Mouse (Mus musculus) urinary bladder, postnatal 10 days (tissue): ENCODE results near the gene Gng13.

Experiments used
- DNase-seq: peaks from one replicate; pipeline ENCODE4 v3.0.0; 2022; ENCODE audit warnings: low spot score

Gene Gng13

DNA sequence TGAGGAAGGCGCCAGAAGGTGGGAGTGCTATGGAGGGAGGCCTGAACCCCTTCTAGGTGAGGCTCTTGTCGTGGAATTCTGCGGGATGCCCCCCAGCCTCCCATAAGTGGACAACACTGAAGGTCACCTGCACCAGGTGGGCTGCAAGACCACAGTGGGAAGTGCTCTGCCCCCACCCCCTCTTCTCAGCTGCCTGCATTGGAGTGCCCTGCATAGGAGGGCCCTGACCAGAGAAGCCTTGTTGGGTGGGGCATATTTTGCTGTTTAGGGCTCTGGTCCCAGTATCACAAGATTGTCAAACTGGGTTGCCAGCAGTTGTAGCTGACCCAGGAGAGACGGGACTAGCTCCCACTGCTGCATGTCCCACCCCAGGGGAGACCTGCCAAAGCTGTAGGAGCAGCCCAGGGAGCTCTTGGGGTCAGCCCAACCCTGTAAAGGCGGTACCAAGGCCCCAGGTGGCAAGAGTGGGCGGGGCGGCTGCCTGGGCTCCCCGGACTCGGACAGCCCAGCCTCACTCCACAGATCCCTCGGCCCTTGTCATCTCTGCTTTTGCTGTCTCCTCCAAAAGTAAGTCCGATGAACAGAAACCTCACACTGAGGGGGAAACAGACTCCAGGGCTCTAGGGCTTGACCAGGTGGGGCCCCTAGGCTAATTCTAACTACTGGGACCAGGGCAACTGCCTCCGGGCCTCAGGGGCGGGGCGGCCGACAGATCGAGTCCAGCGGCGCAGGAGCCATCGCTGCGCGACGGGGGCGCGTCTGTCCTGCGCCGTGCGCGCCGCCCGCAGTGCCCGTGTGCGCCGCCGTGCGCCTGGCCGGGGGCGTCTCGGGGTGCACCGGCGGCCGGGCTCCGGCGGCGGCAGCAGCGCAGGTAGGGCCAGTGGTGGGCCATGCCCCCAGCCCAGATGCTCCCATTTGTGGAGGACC, at the start of gene Gng13:
TSS of gene Gng13 (plus strand) at position 461 of the 927 bp plus-strand sequence.
- DNase-seq: no peak

DNA sequence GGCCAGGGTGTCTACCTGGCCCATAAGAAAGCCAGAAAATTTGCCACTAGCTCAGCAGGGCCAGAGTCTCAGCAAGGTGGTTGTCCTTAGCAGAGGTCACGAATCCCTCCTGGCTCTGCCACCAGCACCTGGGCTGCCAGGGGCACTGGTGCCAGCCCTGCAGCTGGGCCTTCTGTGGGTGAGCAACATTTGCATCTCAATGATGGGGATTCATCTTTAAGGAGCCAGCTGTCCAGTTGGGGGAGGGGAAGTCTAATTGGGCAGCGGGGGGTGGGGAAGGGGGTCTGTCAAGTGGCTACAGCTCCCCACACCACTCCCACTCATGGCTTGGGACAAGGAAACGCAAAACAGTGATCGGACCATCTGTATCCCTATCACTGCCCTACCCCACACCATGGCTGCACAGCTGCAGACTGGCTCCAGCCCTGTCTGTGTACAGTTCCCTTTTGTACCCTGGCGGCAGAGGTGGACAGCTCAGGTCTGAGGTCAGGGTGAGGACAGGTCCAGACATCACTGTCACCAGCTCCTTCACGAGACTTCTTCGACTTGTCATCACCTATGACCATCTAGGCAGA, 48.4 kb upstream of the Gng13 start:
- DNase-seq: no peak

DNA sequence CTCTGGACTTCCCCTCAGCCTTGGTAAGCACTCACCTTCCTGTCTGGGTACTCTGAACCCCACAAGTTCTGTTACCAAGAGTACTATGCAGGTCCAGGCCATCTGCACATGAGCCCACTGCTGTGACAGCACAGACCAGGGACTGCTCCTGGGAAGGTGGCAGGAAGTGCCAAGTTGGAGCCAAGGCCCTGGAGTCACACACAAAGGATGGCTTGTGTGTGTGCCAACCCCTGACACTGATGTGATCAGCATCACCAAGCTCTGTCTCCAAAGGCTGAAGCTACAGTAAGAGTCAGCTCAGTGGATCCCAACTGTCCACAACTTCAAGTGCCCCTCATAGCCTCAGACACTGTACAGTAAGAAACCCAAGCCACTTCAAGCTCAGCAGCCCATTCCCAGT, 44.0 kb upstream of the Gng13 start:
- no peak for DNase-seq

DNA sequence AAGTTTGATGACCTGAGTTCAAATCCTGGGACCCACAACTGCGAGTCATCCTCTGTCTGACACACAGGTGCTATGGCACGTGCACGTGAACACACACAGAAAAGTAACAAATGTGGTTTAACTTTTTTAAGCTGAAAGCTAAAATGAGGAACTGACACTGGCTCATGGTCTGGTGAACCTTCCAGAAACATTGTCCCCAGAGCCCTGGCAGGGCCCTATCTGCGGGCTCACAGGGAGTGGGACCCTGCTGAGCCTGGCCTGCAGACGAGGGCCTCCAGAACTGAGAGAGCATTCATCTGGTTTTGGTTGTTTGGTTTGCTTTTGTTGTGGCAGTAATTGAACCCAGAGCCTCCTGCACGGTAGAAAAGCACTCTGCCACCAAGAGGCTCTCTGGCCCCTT, 39.0 kb upstream of the Gng13 start:
- no peak for DNase-seq

DNA sequence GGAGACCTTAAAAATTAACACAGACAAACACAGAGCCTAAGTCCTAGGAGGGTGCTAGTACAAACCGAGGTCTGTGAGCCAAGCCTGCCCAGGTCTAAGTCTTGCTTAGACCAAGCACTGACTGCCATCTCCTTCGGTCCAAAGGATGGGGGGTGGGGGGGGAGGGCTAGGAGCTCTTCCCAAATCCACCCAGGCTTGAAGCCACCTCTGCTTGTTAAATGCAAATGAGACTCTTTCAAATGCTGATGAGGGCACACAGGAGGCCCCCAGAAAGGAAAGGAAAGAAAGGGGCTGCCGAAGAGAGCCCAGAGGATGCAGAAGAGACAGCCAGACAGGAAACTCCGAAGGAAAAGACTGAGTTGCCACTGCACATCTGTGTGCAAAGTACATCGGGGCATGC, 37.2 kb upstream of the Gng13 start:
- no peak for DNase-seq

DNA sequence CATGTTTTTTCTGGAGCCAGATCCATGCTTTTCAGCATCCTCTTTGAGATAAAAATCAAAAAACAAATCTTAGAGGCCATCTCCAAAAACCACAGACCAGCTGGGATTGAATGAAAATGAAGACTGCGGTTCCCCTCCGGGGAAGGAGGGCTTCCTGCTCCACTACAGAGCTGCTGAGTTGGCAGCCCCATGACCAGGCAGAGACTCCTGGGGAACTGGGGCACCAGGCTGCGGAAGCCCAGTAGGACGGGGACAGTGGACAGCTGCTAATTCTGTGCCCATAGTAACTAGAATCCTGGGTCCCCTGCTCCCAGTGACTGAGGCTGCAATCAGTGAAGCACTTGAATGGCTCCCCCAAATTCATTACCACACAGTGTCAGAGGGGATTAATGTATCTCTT, 35.3 kb upstream of the Gng13 start:
- no peak for DNase-seq

DNA sequence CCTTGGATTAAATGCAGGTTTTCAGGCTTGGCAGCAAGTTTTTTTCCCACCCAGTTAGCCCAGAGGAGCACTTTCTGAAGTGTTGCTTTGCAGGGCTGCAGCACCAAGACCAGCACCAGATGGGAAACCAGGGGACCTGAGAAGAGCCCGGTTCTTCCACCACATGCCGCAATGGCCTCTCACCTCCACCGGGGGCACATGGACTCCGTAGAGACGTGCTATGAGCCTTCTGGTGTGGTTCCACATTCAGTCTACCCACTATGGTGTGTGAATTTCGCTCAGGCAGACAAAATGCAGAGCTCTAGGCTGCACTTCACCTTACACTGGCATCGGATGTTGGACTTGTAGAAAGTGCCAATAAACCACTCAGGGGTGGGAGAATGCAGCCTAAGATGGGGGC, 30.6 kb upstream of the Gng13 start:
- DNase-seq: no peak

DNA sequence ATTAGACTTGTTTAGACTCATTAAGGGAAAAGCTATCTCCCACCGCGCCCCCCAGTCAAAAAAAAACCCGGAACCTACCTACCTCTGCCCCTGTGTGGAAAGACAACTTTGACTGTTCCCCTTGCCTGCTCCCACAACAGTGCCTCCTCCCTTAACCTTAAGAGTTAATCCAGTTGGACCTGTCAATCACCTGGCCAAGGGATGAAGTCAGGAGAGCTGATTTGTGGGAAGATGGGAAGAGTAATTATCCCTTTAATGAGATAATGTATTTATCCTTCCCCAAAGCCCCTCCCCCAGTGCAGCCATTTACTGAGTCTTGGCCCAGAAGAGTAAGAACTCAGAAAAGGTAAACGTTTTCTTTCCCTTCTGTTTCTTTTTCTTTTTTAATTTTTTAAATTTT, 28.0 kb upstream of the Gng13 start:
- DNase-seq: no peak

DNA sequence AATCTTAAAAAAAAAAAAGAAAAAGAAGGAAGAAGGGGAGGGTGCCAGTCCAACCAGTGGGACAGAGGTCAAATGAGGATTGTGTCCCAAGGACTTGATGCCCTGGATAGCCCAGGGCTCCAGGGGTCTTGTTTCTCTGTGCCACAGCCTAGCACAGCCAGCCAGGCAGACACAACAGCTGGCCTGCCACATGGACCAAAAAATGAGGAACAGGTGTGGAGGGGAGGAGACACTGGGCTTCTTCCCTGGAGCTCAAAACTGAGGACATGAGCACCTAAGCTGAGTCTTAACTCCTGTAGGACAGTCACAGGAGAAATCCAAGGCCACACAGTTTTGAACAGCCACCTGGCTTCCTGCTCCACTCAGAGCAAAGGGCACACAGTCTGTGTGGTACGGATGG, 20.7 kb upstream of the Gng13 start:
- no peak for DNase-seq

DNA sequence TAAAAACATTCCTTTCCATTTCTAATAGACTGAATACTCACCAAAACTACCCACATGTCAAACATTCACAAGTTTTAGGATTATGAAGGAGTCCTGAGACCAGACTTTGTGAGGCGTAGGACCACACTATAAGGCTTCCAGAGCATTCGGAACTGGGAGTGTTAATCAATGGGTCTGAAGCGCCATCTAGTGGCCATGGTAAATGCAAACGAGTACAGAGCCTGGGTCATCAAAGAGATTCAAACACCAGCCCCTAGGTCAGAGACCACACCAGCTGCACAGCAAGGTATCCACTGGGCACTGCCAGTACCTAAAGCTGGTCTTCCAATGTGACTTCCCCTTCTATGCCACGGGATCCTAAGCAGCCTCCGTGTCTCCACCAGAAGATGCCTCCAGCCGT, 18.5 kb upstream of the Gng13 start:
- no peak for DNase-seq

DNA sequence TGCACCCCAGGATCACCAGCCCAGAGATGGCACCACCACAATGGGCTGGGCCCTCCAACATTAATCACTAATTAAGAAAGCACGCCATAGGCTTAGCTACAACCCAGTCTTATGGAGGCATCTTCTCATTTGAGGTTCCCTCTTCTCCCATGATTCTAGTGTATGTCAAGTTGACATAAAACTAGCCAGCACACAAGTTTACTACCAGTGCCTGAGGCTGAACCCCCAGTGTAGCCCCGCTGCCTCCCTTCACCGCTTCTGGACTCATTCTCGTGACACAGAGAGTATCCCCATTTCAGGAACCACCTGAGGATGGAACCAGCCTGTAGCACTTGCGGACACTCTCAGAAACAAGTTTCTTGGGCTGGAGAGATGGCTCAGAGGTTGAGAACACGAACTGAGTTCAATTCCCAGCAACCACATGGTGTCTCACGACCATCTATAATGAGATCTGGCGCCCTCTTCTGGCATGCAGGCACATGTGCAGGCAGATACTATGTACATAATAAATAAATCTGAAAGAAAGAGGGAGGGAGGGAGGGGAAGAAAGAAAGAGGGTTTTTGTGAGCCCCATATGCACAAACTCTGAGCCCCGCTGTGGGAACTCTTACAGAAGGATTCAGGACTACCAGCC, 16.0 kb upstream of the Gng13 start:
- DNase-seq: no peak

DNA sequence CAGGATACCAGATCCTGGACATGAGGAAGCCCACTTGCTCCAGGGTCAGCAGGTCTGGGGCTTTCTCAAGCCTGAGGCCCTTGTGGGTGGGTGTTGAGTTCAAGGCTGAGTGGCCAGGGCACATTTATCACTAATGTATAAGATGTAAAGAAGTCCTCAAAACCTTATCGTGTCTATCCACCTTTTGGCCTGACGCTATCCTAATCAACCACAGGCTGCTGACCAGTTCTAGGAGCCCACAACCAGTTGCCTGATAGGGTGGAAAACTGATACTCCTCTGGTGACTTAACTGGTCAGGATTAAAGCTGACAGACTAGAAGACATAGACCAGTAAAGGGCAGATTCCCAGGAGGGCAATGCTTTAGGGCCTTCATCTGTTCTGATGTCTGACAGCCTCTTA, 7.0 kb upstream of the Gng13 start:
- DNase-seq: no peak

DNA sequence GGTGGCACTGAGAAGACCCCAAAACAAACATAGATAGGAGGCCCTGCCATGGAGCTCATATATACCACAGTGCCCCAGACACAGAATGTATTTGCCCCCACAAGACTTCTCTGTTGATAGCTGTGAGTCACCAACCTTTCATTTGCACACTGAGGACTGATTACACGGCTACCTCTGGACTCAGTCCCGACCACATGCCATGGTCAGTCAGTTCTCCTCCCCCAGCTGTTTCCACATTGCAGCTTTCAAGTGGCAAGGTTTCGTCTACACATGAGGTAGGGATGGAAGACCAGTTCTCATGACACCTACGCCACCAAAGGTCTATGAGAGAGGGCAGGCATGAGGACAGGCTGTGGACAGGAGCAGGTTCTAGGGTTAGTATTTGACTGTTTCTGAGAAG, 5.8 kb upstream of the Gng13 start:
- no peak for DNase-seq

DNA sequence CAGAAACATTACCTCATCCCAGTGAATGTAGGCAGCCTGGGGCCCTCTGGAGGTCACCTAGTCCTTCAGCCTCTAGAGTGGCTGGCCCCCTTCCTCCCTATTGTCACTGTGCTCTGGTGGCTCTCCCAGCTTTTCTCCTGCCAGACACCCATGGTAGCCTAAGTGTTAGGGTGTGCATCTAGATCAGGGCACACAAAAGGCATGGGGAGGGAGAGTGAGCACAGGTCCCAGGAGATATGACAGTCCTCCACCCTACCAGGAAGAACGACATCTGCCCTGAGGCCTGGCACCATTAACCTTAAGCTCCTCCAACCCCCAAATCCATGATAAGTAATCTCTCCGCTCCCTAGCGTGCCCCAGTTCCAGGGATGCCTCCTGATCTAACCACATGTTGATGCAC, 1.3 kb upstream of the Gng13 start:
- DNase-seq: no peak

DNA sequence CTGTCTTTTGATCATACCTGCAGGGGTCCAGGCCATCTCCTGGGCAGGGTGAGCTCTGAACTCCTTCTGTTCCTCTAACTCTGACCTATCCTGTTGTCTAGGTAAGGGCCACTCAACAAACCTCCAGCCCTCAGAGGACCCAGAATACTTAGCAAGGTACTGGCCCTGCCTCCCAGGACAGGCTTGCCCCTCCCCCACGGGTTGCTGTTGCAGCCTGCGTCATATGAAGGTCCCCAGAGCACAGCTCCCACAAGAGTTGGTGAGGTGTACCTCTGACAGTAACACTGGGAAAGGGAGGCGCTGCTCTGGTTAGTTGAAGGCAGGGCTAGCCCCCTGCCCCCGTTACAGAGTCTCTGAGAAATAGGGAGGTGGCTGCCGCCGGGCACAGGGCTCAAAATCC, 841 bp upstream of the Gng13 start:
- no peak for DNase-seq

DNA sequence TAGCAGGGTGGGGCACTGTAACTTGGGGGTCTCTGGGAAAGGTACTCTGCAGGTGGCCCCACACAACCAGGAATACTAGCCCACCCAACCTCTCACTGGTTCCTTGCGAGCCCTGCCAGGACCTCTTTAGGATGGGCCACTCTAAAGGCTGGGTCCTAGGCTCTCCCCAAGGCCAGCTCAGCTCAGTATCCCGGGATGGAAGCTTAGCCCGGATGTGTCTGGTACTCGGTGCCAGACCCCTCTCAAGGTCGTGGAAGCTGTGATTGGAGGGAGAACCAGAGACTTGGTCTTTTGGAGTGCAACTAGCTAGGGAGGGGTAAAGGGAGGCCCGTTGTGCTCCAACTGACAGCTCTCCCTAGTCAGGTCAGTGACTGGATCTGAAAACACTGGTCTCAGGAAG, 720 bp downstream of the Gng13 start:
- no peak for DNase-seq

DNA sequence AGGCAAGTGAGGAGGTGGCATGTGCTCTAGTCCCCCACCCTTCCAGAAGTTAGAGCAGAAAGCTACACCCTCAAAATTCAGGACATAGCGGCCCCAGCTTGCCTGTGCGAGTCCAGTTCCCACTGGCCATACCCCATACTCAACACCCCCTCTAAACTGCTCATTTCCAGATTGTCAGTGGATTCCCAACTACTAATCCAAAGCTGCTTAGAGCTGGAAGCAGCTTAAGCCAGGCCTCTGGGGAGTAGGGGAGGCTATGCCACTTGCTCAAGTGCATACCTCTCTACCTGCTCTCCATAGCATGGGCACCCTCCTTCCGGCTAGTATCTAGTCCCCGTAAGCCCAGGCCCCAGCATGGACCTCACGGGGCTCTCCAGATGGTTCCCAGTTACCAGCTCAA, 4.5 kb downstream of the Gng13 start:
- no peak for DNase-seq

DNA sequence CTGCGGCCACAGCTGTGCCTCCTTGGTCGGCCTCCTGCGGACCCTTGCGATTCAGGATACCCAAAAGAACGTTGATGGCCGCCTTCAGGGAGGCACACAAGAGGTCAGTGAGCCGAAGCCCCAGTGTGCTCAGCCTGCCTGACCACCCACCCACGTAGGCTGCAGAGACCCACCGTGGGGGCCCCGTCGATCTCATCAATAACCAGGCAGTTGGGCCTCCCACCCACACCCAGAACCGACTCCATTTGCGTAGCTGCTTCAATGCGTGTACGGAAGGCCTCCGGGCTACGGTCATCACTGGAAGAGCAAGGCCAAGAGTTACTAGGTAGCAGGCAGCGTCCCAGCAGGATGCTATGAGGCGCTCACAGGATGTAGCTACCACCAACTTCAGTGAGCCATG, 6.5 kb downstream of the Gng13 start:
- no peak for DNase-seq

DNA sequence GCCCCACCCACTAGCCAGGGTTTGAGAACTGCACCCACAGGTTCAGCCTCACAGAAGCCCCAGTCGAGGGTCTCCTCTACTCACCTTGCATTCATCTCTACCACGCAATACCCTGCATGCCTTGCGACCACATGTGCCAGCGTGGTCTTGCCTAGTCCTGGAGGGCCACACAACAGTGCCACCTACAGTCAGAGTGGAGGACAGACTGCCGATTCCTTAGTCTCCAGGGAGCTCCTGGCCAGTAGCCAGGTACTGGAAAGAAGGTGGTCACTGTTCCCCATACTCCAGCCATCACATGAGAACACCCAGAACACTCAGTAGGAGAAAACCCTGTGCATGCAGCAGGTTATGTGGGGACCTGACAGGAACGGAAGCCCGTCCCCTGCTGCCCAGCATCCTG, 6.9 kb downstream of the Gng13 start:
- DNase-seq: no peak

DNA sequence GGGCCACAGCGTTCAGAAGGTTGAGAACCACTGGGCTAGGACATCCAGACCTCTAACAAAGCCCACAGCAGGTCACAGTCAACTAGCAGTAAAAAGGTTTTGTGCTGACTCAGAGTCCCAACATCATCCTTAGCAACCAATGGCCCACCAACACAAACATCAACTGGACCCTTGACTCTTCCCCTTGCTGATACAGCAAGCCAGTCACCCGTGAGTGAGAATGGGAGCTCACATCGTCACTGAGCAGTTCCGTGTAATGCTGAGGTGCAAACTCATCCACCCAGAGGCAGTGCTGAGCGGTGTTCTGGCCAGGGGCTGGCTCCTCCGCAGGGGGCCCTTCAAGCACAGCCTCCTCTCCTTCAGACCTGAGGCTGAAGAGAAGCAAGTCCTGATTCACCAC, 8.3 kb downstream of the Gng13 start:
- no peak for DNase-seq

DNA sequence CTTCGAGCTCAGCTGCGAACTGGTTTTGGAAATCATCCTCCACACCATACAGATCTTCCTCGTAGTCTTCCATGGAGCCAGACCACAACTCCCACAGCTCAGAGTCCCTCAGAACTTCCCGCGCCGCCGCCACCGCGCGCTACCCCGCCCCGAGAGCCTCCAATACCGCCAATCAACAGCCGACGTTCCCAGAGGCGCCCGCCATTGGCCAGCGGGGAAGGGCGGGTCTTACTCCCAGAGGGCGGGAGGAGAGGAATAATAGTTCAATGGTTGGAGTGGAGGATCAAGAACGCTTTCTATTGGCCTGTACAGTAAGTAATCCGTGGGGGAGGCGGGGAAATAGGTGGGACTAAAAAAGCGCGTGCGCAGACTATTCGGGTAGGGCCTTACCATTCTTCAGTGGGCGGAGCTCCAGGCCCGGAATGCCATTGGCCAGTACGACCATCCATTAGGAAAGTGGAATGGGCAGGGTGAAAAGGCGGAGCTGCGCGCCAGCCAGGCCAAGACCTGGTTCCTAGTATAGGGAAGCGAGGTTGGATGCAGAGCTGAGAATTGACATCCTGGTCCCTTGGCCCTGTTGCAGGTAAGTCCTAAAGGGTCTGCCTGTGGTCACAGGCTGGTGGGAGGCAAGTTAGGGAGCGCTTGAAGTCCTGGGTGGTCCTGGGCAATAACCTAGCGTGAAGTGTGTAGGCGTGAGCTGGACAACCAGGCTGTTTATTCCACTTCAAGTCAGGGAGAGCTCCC, 10.5 kb downstream of the Gng13 start, which contains the start of the genes Chtf18 and Rpusd1:
TSS of gene Chtf18 (minus strand) at position 155 of the 744 bp plus-strand sequence.
TSS of gene Rpusd1 (plus strand) at position 406 of the 744 bp plus-strand sequence.
- peak; percentile 96 for DNase-seq

DNA sequence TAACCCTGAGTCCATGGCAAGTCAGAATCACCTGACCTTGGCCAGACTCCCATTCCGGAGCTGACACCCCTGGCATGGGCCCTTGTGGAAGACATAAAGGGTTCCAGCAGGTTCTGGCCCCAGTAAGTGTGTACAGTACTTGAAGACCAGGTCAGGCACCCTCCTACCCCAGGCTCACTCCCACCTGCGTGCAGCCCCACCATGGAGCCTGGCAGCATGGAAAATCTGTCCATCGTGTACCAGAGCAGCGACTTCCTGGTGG, 11.0 kb downstream of the Gng13 start:
- DNase-seq: no peak

DNA sequence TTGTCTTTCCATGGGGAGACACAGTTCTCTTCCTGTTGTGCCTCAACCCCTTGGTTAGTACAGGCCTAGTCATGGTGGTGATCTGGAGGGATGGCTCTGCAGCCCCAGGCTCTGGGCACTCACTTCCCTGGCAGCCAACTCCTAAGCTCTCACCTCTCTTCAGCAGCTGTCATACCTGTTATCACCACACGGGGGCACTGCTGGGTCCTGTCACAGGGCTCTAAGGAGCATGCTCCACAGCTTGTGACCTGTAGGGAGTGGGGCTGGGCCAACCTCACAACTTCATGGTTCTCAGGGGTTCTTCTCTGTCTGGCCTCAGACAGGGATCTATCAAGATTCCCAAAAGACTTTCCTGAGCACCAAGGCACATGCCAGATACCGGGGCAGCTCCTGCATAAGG, 15.1 kb downstream of the Gng13 start:
- DNase-seq: peak; percentile 60
